Mouse (Mus musculus) lung, adult 2 months (tissue): Measurements from ENCODE around the gene Dusp14.

Experiments
- CTCF ChIP-seq: fragments of 200-500 bp; IDR thresholded peaks from 2 replicates; pipeline ENCODE4 v1.5.1; 2011; ENCODE audit warnings: mild to moderate bottlenecking, low read length, control low read depth; ENCODE audit not compliant: insufficient read depth
- POLR2A ChIP-seq: fragments of 200-500 bp; IDR thresholded peaks from 2 replicates; pipeline ENCODE4 v1.6.1; 2011; ENCODE audit warnings: low read depth, mild to moderate bottlenecking, control low read depth, low read length, borderline replicate concordance; ENCODE audit errors: extremely low read depth

DNA sequence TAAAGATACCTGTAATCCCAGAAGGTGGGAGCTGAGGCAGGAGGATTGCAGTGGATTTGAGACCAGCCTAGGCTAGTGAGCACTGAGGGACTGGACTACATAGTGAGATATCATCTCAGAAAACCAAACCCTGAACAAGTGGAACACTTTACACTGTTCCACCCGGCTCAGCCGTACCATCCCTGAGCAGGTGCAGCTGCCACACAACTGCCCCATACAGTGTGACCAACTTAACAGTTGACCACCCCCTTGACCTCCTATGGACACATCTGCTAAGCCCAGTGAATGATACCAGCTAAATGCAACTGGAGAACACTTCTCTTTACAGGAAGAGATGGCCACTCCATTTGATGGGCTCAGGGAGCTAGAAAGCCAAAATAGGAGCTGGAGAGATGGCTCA, 11.6 kb downstream of the Dusp14 start:
- TF ChIP-seq CTCF (no peak), POLR2A (no peak)
